Mouse (Mus musculus): ENCODE measurements around the gene Traf5.

GRCm38 (mm10) chr1:192128343-192128742 lies 36.0 kb upstream of the Traf5 start:
- TF ChIP-seq CTCF (IDR thresholded peaks at IDR 0.05; ENCODE audit: extremely low read depth, insufficient read depth, insufficient read length, insufficient replicate concordance) (no peak), POLR2A (IDR thresholded peaks at IDR 0.05; ENCODE audit: low read depth, low read length) (no peak)

Measured in spleen, adult 2 months (tissue).